Mouse (Mus musculus): Measurements from ENCODE around the gene Dock1. TPM values are rescaled to one million over a fixed set of nuclear protein-coding genes. Genes with fewer than 3 reads are reported as not detected.

Gene Dock1
- polyA plus RNA-seq, 1 experiment from 2014 or later, result 17.8 TPM

DNA sequence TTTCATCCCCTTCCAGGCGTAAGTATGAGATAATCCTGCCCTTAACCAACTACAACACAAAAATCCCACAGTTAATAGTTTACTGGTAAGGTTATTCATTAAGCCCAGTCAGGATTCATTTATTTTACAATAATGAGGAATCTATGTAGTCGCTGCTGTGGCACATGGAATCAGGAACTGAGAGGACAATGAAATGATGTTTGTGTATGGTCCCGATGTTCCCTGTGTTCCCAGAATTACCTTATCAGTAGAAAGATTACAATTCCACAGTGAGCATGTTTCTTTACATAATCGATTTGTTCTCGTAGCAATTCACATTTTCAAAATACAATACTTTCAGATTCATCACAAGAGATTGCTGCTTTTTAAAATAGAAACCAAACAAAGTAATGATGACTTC is 83.0 kb downstream of the Dock1 start:
- no peaks in the 10 kb centered on the region for H3K27me3 ChIP-seq (ENCODE audit: control insufficient read depth, insufficient read depth, low read length)
- no peaks in the 10 kb centered on the region for H3K9me3 ChIP-seq (replicated peaks; ENCODE audit: control insufficient read depth, low read length)
- H3K4me2 ChIP-seq (ENCODE audit: low read depth, low read length), result no peak overlapping the region
- no peak overlapping the region for H3K4me3 ChIP-seq (ENCODE audit: low read length)
- H3K36me3 ChIP-seq (ENCODE audit: control insufficient read depth, insufficient read depth), result peaks cover 39% of the 10 kb centered on the region
- no peak for ATAC-seq (replicated peaks; ENCODE audit: extremely low read depth, insufficient read depth, low FRiP score)
- H3K27ac ChIP-seq (ENCODE audit: low read length), result no peak overlapping the region
- 62% methylated on average over 5 of the region's 5 CpGs for WGBS
- H3K9ac ChIP-seq (ENCODE audit: low read length), result no peak overlapping the region
- H3K4me1 ChIP-seq (ENCODE audit: control insufficient read depth, insufficient read depth, low read length), result no peaks in the 10 kb centered on the region

DNA sequence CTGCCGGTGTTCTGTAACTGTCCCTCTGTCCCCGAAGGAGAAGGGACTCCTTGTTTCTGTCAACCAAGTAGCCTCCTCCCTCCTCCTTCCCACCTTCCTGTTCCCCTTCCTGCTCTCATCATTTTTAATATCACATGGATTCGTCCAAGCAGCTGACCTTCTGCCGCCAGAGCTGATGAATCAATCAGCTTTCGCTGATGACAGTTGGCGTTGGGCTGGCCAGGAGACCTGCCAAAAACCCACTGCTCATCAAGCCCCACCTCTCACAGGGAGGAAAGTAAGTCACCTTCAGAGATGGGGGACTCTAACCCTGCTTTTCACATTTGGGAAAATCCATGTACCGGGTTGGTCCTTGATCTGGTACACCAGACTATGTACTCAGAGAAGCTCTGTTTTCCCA is 87.2 kb downstream of the Dock1 start:
- no peak for ATAC-seq (replicated peaks; ENCODE audit: extremely low read depth, insufficient read depth, low FRiP score)
- Histone ChIP-seq H3K36me3 (ENCODE audit: control insufficient read depth, insufficient read depth) (peaks cover 45% of the 10 kb centered on the region), H3K4me2 (ENCODE audit: low read depth, low read length) (no peak overlapping the region), H3K4me3 (ENCODE audit: low read length) (no peak overlapping the region), H3K27me3 (ENCODE audit: control insufficient read depth, insufficient read depth, low read length) (no peaks in the 10 kb centered on the region), H3K9me3 (replicated peaks; ENCODE audit: control insufficient read depth, low read length) (no peaks in the 10 kb centered on the region), H3K9ac (ENCODE audit: low read length) (no peak overlapping the region), H3K4me1 (ENCODE audit: control insufficient read depth, insufficient read depth, low read length) (no peaks in the 10 kb centered on the region), H3K27ac (ENCODE audit: low read length) (no peak overlapping the region)
- WGBS, result 84% methylated on average over 7 of the region's 7 CpGs

DNA sequence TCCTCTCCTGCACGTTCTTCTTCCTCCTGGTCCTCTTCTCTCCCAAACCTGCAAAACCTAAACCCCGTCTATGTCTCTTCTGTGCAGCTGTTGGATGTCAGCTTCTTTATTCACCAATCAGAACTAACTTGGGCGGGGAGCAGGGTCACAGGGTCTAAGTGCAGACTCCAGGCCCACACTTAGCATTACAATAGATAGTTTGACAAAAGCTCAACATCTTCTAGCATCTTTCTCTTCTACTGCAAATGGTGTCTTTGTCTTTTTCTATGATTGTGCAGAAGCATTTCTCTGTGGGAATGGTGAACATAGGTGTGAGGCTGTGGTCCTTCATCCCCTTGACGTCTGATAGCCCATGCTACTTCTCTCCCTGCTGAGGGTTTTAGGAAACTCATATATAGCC is 91.3 kb downstream of the Dock1 start:
- Histone ChIP-seq H3K4me2 (ENCODE audit: low read depth, low read length) (no peak overlapping the region), H3K27ac (ENCODE audit: low read length) (no peak overlapping the region), H3K27me3 (ENCODE audit: control insufficient read depth, insufficient read depth, low read length) (no peaks in the 10 kb centered on the region), H3K36me3 (ENCODE audit: control insufficient read depth, insufficient read depth) (peaks cover 36% of the 10 kb centered on the region), H3K9ac (ENCODE audit: low read length) (no peak overlapping the region), H3K4me1 (ENCODE audit: control insufficient read depth, insufficient read depth, low read length) (no peaks in the 10 kb centered on the region), H3K9me3 (replicated peaks; ENCODE audit: control insufficient read depth, low read length) (no peaks in the 10 kb centered on the region), H3K4me3 (ENCODE audit: low read length) (no peak overlapping the region)
- no peak for ATAC-seq (replicated peaks; ENCODE audit: extremely low read depth, insufficient read depth, low FRiP score)
- 91% methylated on average over 4 of the region's 4 CpGs for WGBS

DNA sequence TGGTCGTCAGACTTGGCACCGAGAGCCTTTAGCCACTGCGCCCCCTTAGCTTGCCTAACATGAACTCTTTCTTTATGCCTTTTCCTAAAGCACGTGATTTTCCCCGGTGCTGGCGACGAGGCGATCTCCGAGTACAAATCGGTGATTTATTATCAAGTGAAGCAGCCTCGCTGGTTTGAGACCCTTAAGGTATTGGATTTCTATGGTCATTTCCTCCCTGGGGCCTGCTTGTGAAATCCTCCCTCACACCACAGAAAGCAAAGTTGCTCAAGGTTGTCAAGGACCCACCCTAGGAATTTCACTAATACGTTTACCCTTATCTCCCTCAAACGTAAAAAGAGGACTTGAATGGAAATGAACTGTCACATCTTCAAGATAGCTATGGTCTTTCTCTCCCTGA is 94.7 kb downstream of the Dock1 start:
- no peak for ATAC-seq (replicated peaks; ENCODE audit: extremely low read depth, insufficient read depth, low FRiP score)

DNA sequence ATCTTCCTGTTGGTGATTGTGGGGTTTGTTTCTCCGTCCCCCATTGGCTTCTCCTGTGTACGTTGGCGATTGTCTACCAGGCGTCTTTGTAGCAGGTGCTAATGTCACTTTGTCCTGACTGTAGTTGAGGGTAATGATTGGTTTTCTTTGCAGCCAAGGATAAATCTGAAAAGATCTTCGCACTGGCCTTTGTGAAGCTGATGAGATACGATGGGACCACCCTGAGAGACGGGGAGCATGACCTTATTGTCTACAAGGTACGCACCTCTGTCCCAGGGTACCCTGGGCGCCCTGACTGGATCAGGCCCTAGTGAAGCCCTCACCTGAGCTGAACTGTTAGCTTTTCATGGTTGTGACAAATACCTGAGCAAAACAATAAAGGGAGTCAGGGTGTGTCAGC is 100.9 kb downstream of the Dock1 start:
- Histone ChIP-seq H3K4me1 (ENCODE audit: control insufficient read depth, insufficient read depth, low read length) (peaks cover 7% of the 10 kb centered on the region; the same call in 1 of the 2 replicates), H3K9me3 (replicated peaks; ENCODE audit: control insufficient read depth, low read length) (no peaks in the 10 kb centered on the region), H3K36me3 (ENCODE audit: control insufficient read depth, insufficient read depth) (peaks cover 36% of the 10 kb centered on the region), H3K4me2 (ENCODE audit: low read depth, low read length) (no peak overlapping the region), H3K4me3 (ENCODE audit: low read length) (no peak overlapping the region), H3K9ac (ENCODE audit: low read length) (no peak overlapping the region), H3K27me3 (ENCODE audit: control insufficient read depth, insufficient read depth, low read length) (no peaks in the 10 kb centered on the region), H3K27ac (ENCODE audit: low read length) (no peak overlapping the region)
- ATAC-seq (replicated peaks; ENCODE audit: extremely low read depth, insufficient read depth, low FRiP score), result no peak
- 95% methylated on average over 9 of the region's 9 CpGs for WGBS

More for the DNA sequence above, 94.7 kb downstream of the Dock1 start:
- Histone ChIP-seq H3K4me3 (ENCODE audit: low read length) (no peak overlapping the region), H3K27me3 (ENCODE audit: control insufficient read depth, insufficient read depth, low read length) (no peaks in the 10 kb centered on the region), H3K9me3 (replicated peaks; ENCODE audit: control insufficient read depth, low read length) (no peaks in the 10 kb centered on the region), H3K9ac (ENCODE audit: low read length) (no peak overlapping the region), H3K36me3 (ENCODE audit: control insufficient read depth, insufficient read depth) (peaks cover 33% of the 10 kb centered on the region), H3K4me2 (ENCODE audit: low read depth, low read length) (no peak overlapping the region), H3K4me1 (ENCODE audit: control insufficient read depth, insufficient read depth, low read length) (no peaks in the 10 kb centered on the region), H3K27ac (ENCODE audit: low read length) (no peak overlapping the region)
- WGBS, result 79% methylated on average over 13 of the region's 13 CpGs

DNA sequence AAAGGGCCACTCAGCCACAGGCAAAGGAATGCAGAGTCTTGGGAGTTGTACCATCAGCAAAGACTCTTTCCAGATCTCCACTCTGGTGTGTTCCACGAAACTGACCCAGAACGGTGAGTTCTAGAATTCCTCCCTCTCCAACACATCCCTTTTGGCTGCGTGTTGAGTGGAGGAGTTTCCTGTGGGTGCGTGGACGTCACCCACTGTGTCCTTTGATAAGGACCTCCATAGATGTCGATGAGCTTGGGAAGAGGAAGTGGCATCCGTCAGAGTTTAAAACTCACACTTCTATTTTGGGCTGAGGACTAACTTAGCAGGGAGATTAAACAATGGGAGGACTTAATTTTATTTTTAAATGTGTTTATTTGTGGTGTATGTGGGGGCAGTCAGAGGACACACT is 101.9 kb downstream of the Dock1 start:
- Histone ChIP-seq H3K27me3 (ENCODE audit: control insufficient read depth, insufficient read depth, low read length) (no peaks in the 10 kb centered on the region), H3K9me3 (replicated peaks; ENCODE audit: control insufficient read depth, low read length) (no peaks in the 10 kb centered on the region), H3K27ac (ENCODE audit: low read length) (peak overlapping the region; percentile 44; the same call in 1 of the 2 replicates), H3K9ac (ENCODE audit: low read length) (no peak overlapping the region), H3K4me1 (ENCODE audit: control insufficient read depth, insufficient read depth, low read length) (peaks cover 7% of the 10 kb centered on the region; the same call in 1 of the 2 replicates), H3K4me2 (ENCODE audit: low read depth, low read length) (no peak overlapping the region), H3K36me3 (ENCODE audit: control insufficient read depth, insufficient read depth) (peaks cover 29% of the 10 kb centered on the region), H3K4me3 (ENCODE audit: low read length) (no peak overlapping the region)
- WGBS, result 34% methylated on average over 7 of the region's 7 CpGs
- peak; percentile 58; the same call in 1 of the 2 replicates for ATAC-seq (replicated peaks; ENCODE audit: extremely low read depth, insufficient read depth, low FRiP score)

DNA sequence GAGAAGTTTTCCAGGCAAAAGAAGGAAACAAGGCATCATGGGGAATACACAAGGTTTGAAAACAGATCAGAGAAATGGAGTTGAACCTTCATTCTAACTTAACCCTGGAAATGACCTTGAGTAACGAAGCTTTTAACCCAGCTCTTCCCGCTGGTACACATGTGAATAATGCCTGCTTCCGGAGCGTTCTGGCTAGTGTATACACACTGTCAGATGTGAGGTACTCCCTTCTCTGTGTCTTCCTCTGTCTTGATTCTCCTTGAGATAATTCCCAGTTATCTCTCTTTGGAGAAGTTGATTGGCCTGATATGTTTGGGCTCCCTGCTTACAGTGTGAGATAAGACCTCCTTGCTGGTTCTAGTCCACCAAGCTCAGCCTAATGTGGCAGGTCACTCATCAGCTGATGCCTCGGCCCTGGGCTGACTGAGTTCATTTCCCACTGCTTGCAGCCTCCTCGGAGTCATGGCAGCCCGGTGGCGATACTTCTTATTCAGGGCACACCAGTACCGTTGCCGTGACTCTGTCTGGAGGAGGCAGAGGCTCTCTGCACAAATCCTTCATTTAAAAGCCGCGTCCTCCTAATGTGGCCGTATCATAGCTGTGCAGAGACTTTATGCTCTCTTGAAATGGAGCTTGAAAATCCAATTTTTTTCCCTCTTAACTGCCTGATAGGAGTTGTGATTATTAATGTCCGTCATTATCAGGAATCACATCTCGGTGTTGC is 102.6 kb downstream of the Dock1 start:
- no peak overlapping the region for H3K4me3 ChIP-seq (ENCODE audit: low read length)
- ATAC-seq (replicated peaks; ENCODE audit: extremely low read depth, insufficient read depth, low FRiP score), result no peak
- H3K4me2 ChIP-seq (ENCODE audit: low read depth, low read length), result no peak overlapping the region
- H3K36me3 ChIP-seq (ENCODE audit: control insufficient read depth, insufficient read depth), result peaks cover 32% of the 10 kb centered on the region
- no peaks in the 10 kb centered on the region for H3K27me3 ChIP-seq (ENCODE audit: control insufficient read depth, insufficient read depth, low read length)
- peak overlapping the region; percentile 21; the same call in 1 of the 2 replicates for H3K27ac ChIP-seq (ENCODE audit: low read length)
- H3K9ac ChIP-seq (ENCODE audit: low read length), result no peak overlapping the region
- H3K9me3 ChIP-seq (replicated peaks; ENCODE audit: control insufficient read depth, low read length), result no peaks in the 10 kb centered on the region
- 85% methylated on average over 15 of the region's 15 CpGs for WGBS
- H3K4me1 ChIP-seq (ENCODE audit: control insufficient read depth, insufficient read depth, low read length), result peaks cover 7% of the 10 kb centered on the region; the same call in 1 of the 2 replicates

DNA sequence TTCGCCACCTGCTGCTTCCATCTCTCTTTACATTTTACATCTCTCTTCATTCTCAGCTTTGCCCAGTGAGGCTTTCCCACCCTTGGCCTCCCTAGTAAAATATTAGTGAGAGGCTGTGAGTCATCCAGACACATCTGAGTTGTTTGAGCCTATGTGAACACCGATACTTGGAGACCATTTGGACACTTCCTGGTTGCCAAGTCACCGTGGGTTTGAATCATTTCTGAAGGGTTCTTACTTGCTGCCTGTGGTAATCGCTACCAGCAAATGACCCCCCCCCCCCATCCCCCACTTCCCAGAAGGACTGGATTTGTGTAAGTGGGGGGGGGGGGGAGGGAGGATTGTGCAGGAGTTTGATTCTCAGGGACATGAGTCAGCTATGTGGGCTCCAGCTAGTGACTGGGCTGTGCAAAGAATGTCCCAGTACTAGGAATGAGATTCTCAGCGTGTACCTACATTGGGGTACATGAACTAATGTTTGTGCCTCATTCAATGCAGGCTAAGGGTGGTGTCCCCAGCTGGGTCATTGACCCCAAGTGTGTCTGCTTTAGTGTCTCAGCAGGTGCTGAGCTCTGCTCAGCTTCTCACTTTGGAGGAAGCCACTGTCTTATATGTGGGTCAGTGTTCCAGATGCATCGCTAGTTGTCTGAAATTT is 103.4 kb downstream of the Dock1 start:
- Histone ChIP-seq H3K36me3 (ENCODE audit: control insufficient read depth, insufficient read depth) (peaks cover 31% of the 10 kb centered on the region), H3K9me3 (replicated peaks; ENCODE audit: control insufficient read depth, low read length) (no peaks in the 10 kb centered on the region), H3K4me1 (ENCODE audit: control insufficient read depth, insufficient read depth, low read length) (peaks cover 7% of the 10 kb centered on the region; the same call in 1 of the 2 replicates), H3K4me2 (ENCODE audit: low read depth, low read length) (no peak overlapping the region), H3K27ac (ENCODE audit: low read length) (no peak overlapping the region), H3K9ac (ENCODE audit: low read length) (no peak overlapping the region), H3K4me3 (ENCODE audit: low read length) (no peak overlapping the region), H3K27me3 (ENCODE audit: control insufficient read depth, insufficient read depth, low read length) (no peaks in the 10 kb centered on the region)
- no peak for ATAC-seq (replicated peaks; ENCODE audit: extremely low read depth, insufficient read depth, low FRiP score)
- 86% methylated on average over 6 of the region's 6 CpGs for WGBS

DNA sequence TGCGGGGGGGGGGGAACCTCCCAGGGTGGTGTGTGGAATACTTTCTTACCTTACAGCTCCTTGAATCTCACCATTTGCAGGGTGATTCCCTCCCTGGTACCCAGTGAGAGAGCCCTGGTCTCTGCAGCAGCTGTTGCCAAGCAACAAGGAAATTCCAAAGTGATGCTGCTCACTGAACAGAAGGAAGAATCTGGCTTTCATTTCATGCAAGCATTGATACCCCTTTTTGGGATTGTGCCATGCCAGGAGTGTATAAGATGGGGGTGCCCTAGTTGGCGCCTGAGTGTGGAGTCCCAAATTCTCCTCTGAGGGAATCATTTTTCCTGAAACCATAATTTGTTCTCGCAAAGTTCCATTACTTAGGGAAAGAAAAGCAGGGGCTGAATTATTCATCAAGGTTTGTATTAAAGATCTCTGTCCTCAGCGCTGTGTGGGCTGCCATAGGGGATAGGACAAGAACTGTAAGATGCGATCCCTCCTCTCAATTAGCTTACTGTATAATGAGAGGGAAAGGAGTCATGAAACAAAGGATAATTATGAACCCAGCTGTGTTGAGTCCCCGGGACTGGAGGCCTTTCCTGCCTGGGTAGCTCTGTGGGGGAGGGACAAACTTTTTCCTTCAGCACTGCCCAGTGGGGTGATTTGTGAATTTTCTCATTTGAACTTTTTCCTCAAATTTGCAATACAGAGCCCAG is 104.2 kb downstream of the Dock1 start:
- Histone ChIP-seq H3K36me3 (ENCODE audit: control insufficient read depth, insufficient read depth) (peaks cover 27% of the 10 kb centered on the region), H3K4me3 (ENCODE audit: low read length) (no peak overlapping the region), H3K27me3 (ENCODE audit: control insufficient read depth, insufficient read depth, low read length) (no peaks in the 10 kb centered on the region), H3K4me1 (ENCODE audit: control insufficient read depth, insufficient read depth, low read length) (peaks cover 7% of the 10 kb centered on the region; the same call in 1 of the 2 replicates), H3K9me3 (replicated peaks; ENCODE audit: control insufficient read depth, low read length) (no peaks in the 10 kb centered on the region), H3K27ac (ENCODE audit: low read length) (no peak overlapping the region), H3K4me2 (ENCODE audit: low read depth, low read length) (no peak overlapping the region), H3K9ac (ENCODE audit: low read length) (no peak overlapping the region)
- no peak for ATAC-seq (replicated peaks; ENCODE audit: extremely low read depth, insufficient read depth, low FRiP score)
- WGBS, result 84% methylated on average over 6 of the region's 6 CpGs
